Mouse (Mus musculus): ENCODE data around the gene Nt5dc1. TPM values are rescaled to one million over a fixed set of nuclear protein-coding genes. Genes with fewer than 3 reads are reported as not detected.
A peak's percentile ranks its signal among the peaks of the same experiment; 100 is the strongest.

The Nt5dc1 gene
- polyA plus RNA-seq, 1 experiment from 2014 or later = 1.9 TPM

DNA sequence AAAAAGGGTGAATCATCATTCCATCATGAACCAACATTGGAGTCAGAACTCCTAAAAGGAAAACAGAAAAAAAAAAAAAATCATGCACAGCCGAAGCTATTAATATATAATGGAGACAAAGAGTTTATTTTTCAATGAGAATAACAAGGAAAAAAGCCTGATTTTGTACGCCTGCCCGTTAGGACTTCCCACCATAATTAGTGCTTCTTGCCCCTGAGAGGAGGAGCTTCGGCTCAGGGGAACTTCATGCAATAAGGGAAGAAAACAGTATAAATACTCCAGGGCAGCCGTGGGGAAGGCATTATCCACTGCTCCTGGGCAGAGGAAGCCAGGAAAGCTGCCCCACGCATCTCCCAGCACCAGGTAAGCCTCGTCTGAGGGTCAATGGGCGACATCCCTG is 28.7 kb downstream of the Nt5dc1 start, which contains the start of gene Col10a1:
TSS of gene Col10a1 (plus strand) at position 301 of the 400 bp plus-strand sequence.
- Histone ChIP-seq H3K27me3 (ENCODE audit: control insufficient read depth, insufficient read depth, low read length) (no peaks in the 10 kb centered on the region), H3K4me2 (ENCODE audit: low read length) (no peak within 1 kb of the TSS), H3K4me1 (ENCODE audit: control insufficient read depth, insufficient read depth, low read length) (no peaks in the 10 kb centered on the region), H3K9ac (replicated peaks; ENCODE audit: low read length) (no peak within 1 kb of the TSS), H3K9me3 (ENCODE audit: control insufficient read depth, low read length) (no peaks in the 10 kb centered on the region), H3K36me3 (ENCODE audit: control insufficient read depth, insufficient read depth, low read length) (no peaks in the 10 kb centered on the region), H3K4me3 (replicated peaks; ENCODE audit: low read depth, low read length) (no peak within 1 kb of the TSS), H3K27ac (replicated peaks; ENCODE audit: low read depth, low read length) (no peak within 1 kb of the TSS)
- DNase-seq = no peak
- 66% methylated on average over 8 of the region's 8 CpGs for WGBS
- no peak for ATAC-seq (ENCODE audit: low FRiP score, low TSS enrichment)

DNA sequence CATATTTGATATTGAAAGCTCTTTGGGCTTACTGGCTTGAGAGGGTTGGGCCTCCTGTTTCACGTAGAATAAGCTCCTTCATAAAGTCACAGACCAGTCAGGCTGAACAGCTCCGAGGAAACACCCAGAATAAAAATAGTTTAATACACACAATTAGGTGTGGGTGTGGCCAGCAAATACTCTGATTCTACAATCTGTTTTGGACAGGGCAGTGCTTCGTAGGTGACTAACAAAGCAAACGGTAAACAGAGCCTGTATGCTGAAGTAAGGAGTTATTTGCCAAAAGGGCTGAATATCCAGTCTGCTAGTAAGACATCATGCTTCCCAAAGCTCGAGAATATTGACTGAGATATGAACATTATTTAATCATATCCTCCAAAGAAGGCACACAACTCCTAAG is 32.7 kb downstream of the Nt5dc1 start:
- Histone ChIP-seq H3K9ac (replicated peaks; ENCODE audit: low read length) (no peak overlapping the region), H3K36me3 (ENCODE audit: control insufficient read depth, insufficient read depth, low read length) (no peaks in the 10 kb centered on the region), H3K4me3 (replicated peaks; ENCODE audit: low read depth, low read length) (no peak overlapping the region), H3K27me3 (ENCODE audit: control insufficient read depth, insufficient read depth, low read length) (no peaks in the 10 kb centered on the region), H3K4me1 (ENCODE audit: control insufficient read depth, insufficient read depth, low read length) (no peaks in the 10 kb centered on the region), H3K4me2 (ENCODE audit: low read length) (no peak overlapping the region), H3K27ac (replicated peaks; ENCODE audit: low read depth, low read length) (no peak overlapping the region), H3K9me3 (ENCODE audit: control insufficient read depth, low read length) (no peaks in the 10 kb centered on the region)
- DNase-seq (no peak), ATAC-seq (ENCODE audit: low FRiP score, low TSS enrichment) (no peak)
- WGBS = 88% methylated on average over 5 of the region's 5 CpGs

DNA sequence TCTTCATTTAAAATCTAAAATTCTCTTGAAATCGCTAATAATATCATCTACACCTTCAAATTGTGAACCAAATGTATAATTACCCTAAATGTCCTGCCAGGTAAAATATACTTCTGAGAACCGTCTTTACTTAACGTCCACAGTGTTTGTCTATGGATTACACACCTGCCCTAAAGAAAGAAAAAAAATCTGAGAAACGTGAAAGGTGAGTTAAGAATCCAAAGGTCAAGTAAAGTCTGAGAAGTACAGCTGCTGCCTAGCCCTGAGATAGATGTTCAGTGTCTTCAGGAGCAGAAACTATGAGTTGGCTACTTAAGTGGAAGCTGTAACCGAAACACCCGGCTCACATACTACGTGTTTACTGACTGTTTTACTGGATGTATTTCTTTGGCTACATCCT is 45.0 kb downstream of the Nt5dc1 start:
- no peak overlapping the region for H3K4me3 ChIP-seq (replicated peaks; ENCODE audit: low read depth, low read length)
- H3K27ac ChIP-seq (replicated peaks; ENCODE audit: low read depth, low read length) = no peak overlapping the region
- no peaks in the 10 kb centered on the region for H3K27me3 ChIP-seq (ENCODE audit: control insufficient read depth, insufficient read depth, low read length)
- ATAC-seq (ENCODE audit: low FRiP score, low TSS enrichment) (no peak), DNase-seq (no peak)
- H3K4me1 ChIP-seq (ENCODE audit: control insufficient read depth, insufficient read depth, low read length) = no peaks in the 10 kb centered on the region
- H3K9ac ChIP-seq (replicated peaks; ENCODE audit: low read length) = no peak overlapping the region
- no peaks in the 10 kb centered on the region for H3K36me3 ChIP-seq (ENCODE audit: control insufficient read depth, insufficient read depth, low read length)
- no peak overlapping the region for H3K4me2 ChIP-seq (ENCODE audit: low read length)
- no peaks in the 10 kb centered on the region for H3K9me3 ChIP-seq (ENCODE audit: control insufficient read depth, low read length)
- 96% methylated on average over 7 of the region's 7 CpGs for WGBS

DNA sequence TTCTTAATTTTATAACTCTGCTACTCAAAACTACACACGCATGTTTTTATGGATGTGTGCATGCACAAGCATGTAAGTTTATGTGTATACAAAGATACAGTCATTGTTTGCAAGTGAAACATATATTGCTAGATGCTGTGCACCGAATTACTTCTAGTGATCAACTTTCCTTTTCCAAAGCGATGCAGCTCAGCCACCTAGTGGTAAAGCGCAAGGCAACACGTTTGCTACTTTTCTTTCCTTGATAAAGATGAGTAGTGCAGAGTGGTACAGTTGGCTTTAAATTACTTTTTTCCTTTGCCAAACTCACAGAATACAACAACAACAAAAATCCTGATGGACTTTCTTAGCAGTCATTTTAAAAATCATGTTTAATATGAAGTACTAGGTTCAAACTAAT is 50.2 kb downstream of the Nt5dc1 start:
- Histone ChIP-seq H3K9me3 (ENCODE audit: control insufficient read depth, low read length) (no peaks in the 10 kb centered on the region), H3K9ac (replicated peaks; ENCODE audit: low read length) (no peak overlapping the region), H3K36me3 (ENCODE audit: control insufficient read depth, insufficient read depth, low read length) (no peaks in the 10 kb centered on the region), H3K4me2 (ENCODE audit: low read length) (no peak overlapping the region), H3K27me3 (ENCODE audit: control insufficient read depth, insufficient read depth, low read length) (no peaks in the 10 kb centered on the region), H3K27ac (replicated peaks; ENCODE audit: low read depth, low read length) (no peak overlapping the region), H3K4me1 (ENCODE audit: control insufficient read depth, insufficient read depth, low read length) (no peaks in the 10 kb centered on the region), H3K4me3 (replicated peaks; ENCODE audit: low read depth, low read length) (no peak overlapping the region)
- ATAC-seq (ENCODE audit: low FRiP score, low TSS enrichment) (no peak), DNase-seq (peak; percentile 50)
- 67% methylated on average over 5 of the region's 5 CpGs for WGBS

DNA sequence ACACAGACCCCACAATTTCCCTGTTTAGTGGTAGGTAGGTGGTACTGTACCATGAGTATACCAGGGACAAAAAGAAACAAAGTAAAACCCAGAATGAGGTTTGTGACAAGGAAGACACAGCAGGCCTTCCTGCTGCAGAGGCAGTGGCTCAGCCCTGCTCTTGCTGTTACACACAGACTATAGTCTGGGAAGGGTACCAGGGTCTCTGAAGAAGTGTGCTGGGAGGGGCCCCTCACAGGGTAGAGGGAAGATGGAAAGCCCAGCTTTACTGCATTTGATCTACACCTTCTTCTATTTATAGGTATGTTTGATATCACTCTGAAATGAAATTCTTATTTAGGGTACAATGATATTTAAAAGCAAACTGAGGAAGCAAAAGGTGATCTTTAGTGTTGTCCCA is 54.6 kb downstream of the Nt5dc1 start:
- no peak overlapping the region for H3K9ac ChIP-seq (replicated peaks; ENCODE audit: low read length)
- no peak overlapping the region for H3K4me3 ChIP-seq (replicated peaks; ENCODE audit: low read depth, low read length)
- DNase-seq (no peak), ATAC-seq (ENCODE audit: low FRiP score, low TSS enrichment) (no peak)
- H3K4me2 ChIP-seq (ENCODE audit: low read length) = no peak overlapping the region
- H3K9me3 ChIP-seq (ENCODE audit: control insufficient read depth, low read length) = no peaks in the 10 kb centered on the region
- H3K27me3 ChIP-seq (ENCODE audit: control insufficient read depth, insufficient read depth, low read length) = no peaks in the 10 kb centered on the region
- H3K4me1 ChIP-seq (ENCODE audit: control insufficient read depth, insufficient read depth, low read length) = no peaks in the 10 kb centered on the region
- no peaks in the 10 kb centered on the region for H3K36me3 ChIP-seq (ENCODE audit: control insufficient read depth, insufficient read depth, low read length)
- no peak overlapping the region for H3K27ac ChIP-seq (replicated peaks; ENCODE audit: low read depth, low read length)

DNA sequence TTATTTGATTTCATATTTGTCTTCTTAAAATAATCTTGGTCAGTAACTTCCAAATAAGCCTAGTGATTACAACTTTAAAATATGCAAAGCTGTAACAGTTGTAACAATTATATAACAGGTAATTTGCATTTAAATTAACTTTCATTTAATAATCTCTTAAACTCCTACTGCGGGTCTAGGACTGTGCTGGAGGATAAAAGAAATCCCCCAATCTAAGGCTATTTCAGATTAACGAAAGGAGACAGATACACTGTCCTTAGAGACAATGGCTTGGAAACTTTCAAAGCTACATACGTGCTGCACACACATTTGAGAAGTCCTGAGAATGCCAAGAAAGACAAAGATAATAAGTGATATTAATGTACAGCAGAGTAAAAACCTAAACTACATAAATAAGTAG is 60.1 kb downstream of the Nt5dc1 start:
- H3K9ac ChIP-seq (replicated peaks; ENCODE audit: low read length) = no peak overlapping the region
- WGBS = 27% methylated on average over 3 of the region's 3 CpGs
- no peaks in the 10 kb centered on the region for H3K27me3 ChIP-seq (ENCODE audit: control insufficient read depth, insufficient read depth, low read length)
- ATAC-seq (ENCODE audit: low FRiP score, low TSS enrichment) = no peak; the same call in 1 of the 2 replicates
- no peak overlapping the region for H3K4me2 ChIP-seq (ENCODE audit: low read length)
- H3K4me3 ChIP-seq (replicated peaks; ENCODE audit: low read depth, low read length) = no peak overlapping the region
- H3K9me3 ChIP-seq (ENCODE audit: control insufficient read depth, low read length) = no peaks in the 10 kb centered on the region
- no peaks in the 10 kb centered on the region for H3K36me3 ChIP-seq (ENCODE audit: control insufficient read depth, insufficient read depth, low read length)
- no peaks in the 10 kb centered on the region for H3K4me1 ChIP-seq (ENCODE audit: control insufficient read depth, insufficient read depth, low read length)
- H3K27ac ChIP-seq (replicated peaks; ENCODE audit: low read depth, low read length) = no peak overlapping the region
- no peak for DNase-seq

DNA sequence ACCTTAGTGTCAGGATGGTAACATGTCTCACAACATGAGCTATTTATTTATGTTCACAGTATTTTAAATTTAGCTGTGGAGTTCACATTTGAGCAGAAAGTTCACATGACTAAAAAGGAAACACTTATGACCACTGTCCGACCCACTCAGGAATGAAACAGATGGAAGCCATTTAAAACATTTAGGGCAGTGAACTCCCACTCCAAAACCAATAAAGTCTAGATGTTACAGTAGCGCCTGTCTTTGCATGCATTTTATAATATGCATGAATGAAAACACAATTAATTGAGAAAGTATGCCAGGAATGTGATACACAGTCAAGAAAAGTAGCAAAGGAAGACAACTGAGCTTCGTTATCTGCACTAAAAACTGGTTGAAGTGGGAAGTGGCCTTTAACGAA is 66.2 kb downstream of the Nt5dc1 start:
- WGBS = 90% methylated on average over 4 of the region's 4 CpGs

DNA sequence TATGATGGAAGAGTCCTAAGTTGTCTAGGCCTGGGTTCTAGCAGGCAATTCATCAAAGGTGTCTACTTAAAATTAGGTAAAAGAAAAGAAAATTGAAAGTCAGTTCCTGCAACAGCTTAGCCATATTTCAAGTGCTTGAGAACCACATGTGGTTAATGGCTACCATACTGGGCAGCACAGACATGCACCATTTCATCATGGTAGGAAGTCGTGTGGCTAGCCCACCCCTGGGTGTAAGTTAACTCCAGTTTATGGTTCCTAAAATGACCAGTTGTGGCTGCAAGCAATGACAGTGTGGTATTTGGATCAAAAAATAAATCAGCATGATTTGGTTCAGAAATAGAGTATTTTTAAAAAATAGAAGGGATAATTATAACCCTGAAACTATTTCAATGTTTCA is 76.5 kb downstream of the Nt5dc1 start:
- Histone ChIP-seq H3K36me3 (ENCODE audit: control insufficient read depth, insufficient read depth, low read length) (no peaks in the 10 kb centered on the region), H3K9ac (replicated peaks; ENCODE audit: low read length) (no peak overlapping the region), H3K4me3 (replicated peaks; ENCODE audit: low read depth, low read length) (no peak overlapping the region), H3K27me3 (ENCODE audit: control insufficient read depth, insufficient read depth, low read length) (no peaks in the 10 kb centered on the region), H3K9me3 (ENCODE audit: control insufficient read depth, low read length) (no peaks in the 10 kb centered on the region), H3K4me1 (ENCODE audit: control insufficient read depth, insufficient read depth, low read length) (no peaks in the 10 kb centered on the region), H3K27ac (replicated peaks; ENCODE audit: low read depth, low read length) (no peak overlapping the region), H3K4me2 (ENCODE audit: low read length) (no peak overlapping the region)
- ATAC-seq (ENCODE audit: low FRiP score, low TSS enrichment) = no peak
- DNase-seq = no peak
- WGBS = 97% methylated on average over 1 of the region's 1 CpGs

More for the DNA sequence above, 66.2 kb downstream of the Nt5dc1 start:
- ATAC-seq (ENCODE audit: low FRiP score, low TSS enrichment) = no peak
- no peak overlapping the region for H3K4me3 ChIP-seq (replicated peaks; ENCODE audit: low read depth, low read length)
- H3K36me3 ChIP-seq (ENCODE audit: control insufficient read depth, insufficient read depth, low read length) = no peaks in the 10 kb centered on the region
- H3K4me1 ChIP-seq (ENCODE audit: control insufficient read depth, insufficient read depth, low read length) = no peaks in the 10 kb centered on the region
- no peak overlapping the region for H3K9ac ChIP-seq (replicated peaks; ENCODE audit: low read length)
- no peak overlapping the region for H3K4me2 ChIP-seq (ENCODE audit: low read length)
- DNase-seq = no peak
- H3K9me3 ChIP-seq (ENCODE audit: control insufficient read depth, low read length) = no peaks in the 10 kb centered on the region
- no peaks in the 10 kb centered on the region for H3K27me3 ChIP-seq (ENCODE audit: control insufficient read depth, insufficient read depth, low read length)
- no peak overlapping the region for H3K27ac ChIP-seq (replicated peaks; ENCODE audit: low read depth, low read length)

DNA sequence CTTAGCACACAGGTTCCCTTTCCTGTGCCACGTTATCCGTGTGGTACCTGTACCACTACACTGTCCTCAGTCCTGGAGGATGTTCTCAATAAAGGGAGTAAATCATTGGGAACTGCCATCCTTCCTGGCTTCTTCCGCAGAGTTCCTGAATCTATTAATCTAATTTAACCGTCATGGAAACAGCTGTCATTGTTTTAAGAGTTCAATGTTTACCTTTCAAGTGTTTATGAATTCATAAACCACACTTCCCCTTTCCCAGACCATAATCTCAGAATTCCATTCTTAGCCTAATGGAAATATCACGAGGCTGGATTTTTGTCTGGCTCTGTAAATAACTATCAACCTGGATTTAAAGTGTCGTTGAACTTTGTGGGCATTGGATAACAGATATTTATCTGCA is 77.3 kb downstream of the Nt5dc1 start:
- 89% methylated on average over 6 of the region's 6 CpGs for WGBS
- Histone ChIP-seq H3K27ac (replicated peaks; ENCODE audit: low read depth, low read length) (no peak overlapping the region), H3K27me3 (ENCODE audit: control insufficient read depth, insufficient read depth, low read length) (no peaks in the 10 kb centered on the region), H3K36me3 (ENCODE audit: control insufficient read depth, insufficient read depth, low read length) (no peaks in the 10 kb centered on the region), H3K4me3 (replicated peaks; ENCODE audit: low read depth, low read length) (no peak overlapping the region), H3K9ac (replicated peaks; ENCODE audit: low read length) (no peak overlapping the region), H3K4me1 (ENCODE audit: control insufficient read depth, insufficient read depth, low read length) (no peaks in the 10 kb centered on the region), H3K9me3 (ENCODE audit: control insufficient read depth, low read length) (no peaks in the 10 kb centered on the region), H3K4me2 (ENCODE audit: low read length) (no peak overlapping the region)
- ATAC-seq (ENCODE audit: low FRiP score, low TSS enrichment) = no peak
- DNase-seq = no peak
